Mouse (Mus musculus) gastrocnemius, postnatal 10 days (tissue): Measurements from ENCODE around the gene Zmynd8. TPM values are rescaled to one million over a fixed set of nuclear protein-coding genes. Genes with fewer than 3 reads are reported as not detected.
A peak's percentile ranks its signal among the peaks of the same experiment; 100 is the strongest.

Experiments
- DNase-seq: peaks from one replicate; pipeline ENCODE4 v3.0.0; 2021; ENCODE audit warnings: mixed read lengths
- total RNA-seq, 2 experiments: library from RNA; stranded (reverse); gene quantifications; 2 replicates each; pipeline ENCODE4 v1.2.3; 2021

The Zmynd8 gene
- total RNA-seq, 2 experiments from 2014 or later: 29.6 to 30.4 TPM

DNA sequence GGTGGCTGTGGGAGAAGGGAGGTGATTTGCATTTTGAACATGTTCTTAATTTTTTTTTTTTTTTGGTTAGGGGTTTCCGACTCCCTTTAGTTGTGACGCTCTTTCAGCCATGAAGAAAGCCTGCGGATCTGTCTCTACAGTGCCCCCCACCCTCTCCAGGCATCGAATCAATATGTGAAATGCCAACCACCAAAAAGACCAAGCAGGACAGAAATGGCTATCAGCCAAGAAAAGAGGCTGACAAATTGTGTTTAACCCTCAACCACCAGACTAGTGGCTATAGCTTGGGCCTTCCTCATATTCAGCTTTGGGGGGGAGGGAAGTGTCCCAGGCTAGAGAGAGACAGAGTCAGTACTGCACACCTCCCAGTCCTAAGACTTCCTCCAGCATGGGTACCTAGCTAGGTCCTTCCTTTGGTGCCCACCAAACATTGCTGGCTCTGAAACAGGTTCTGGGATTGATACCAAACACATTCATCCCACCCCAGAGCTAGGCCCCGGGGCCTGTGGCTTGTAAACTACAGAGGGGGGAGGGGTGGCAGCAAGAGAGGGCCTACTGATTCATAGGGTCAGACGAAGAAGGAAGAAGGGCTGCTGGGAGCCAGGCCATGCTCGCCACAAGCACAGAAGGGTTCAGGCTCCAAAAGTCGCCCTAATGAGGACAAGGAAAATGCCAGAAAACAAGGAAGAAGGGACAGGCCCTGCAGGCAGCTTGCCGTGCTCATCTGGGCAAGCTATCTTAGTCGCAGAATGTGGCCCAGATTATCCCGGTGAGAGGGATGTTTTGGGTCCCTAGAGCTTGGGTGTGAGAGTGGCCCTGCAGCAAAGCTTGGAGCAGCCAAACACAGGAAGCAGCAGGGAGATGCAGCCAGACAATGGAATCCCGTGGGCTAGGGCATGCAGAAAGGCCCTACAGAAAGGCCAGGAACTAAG lies 40.1 kb downstream of the Zmynd8 start:
- DNase-seq: no peak

DNA sequence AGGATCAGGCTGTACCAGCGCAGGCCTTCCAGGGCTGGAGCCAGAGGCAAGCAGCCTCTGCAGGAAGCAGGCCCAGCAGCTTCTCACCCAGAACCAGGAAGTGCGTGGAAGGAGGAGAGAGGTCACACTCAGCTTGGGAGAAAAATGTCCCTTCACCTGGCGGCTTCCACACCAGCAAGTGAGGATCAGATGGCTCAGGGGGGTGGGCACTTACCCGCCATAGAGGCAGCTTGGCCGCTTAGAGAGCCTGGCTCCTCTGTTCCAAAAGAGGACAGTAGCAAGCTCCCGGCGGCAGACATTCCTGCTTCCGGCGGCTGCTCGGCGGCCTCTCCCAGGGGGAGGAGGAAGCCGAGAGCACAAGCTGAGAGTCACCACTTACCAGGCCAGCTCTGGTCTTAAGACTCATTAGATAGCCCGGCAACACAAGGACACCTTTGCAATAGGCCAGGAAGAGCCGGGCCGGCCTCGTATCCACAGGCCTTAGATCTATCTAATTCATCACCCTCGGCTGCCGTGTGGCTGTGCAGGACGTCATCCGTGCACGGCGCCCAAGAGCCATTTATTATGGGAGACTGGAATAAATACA lies 40.9 kb downstream of the Zmynd8 start:
- peak; percentile 59 for DNase-seq

DNA sequence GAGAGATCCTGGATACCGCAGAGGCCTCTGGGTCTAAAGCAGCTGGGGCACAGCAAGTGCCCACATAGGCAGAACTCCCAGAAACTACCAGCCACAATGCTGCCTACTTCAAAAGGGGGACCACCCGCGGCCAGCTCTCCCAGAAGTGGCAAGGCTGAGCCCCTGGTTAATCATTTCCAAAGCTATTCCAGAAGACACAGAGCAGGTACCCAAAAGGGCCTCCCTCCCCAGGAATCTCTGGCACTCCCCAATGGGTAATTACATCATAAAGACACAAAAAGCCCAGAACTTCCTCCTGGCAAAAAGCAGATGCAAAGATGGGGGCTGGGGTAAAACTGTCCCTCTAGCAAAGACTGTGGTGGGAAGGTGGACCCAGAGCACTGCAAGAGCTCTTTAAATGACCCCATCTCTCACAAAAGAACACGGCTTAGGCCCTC lies 41.4 kb downstream of the Zmynd8 start:
- no peak for DNase-seq

DNA sequence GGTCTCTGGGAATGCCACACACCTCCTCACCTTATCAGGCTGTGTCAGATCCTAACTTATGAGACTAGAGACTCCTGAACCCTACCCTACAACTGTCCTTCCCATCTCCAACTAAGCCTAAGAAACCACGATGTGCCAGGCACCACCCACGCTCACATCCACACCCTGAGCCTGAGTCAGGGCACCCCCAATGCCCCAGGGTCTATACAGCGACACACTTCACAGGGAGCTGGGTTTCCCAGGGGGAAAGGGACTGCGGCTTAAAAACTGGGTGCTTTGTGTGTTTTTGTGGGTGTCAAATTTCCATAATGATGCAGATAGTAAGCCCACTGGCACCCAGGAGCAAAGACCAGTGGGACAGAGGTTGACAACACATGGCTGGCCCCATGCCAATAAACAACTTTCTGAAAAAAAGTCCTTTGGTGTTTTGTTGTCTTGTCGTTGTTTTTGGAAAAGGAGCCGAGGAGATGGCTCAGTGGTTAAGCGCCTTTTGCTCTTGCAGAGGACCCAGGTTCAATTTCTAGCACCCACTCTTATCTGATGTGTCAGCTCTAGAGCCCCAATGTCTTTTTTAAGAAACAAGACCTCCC lies 42.1 kb downstream of the Zmynd8 start:
- DNase-seq: no peak

DNA sequence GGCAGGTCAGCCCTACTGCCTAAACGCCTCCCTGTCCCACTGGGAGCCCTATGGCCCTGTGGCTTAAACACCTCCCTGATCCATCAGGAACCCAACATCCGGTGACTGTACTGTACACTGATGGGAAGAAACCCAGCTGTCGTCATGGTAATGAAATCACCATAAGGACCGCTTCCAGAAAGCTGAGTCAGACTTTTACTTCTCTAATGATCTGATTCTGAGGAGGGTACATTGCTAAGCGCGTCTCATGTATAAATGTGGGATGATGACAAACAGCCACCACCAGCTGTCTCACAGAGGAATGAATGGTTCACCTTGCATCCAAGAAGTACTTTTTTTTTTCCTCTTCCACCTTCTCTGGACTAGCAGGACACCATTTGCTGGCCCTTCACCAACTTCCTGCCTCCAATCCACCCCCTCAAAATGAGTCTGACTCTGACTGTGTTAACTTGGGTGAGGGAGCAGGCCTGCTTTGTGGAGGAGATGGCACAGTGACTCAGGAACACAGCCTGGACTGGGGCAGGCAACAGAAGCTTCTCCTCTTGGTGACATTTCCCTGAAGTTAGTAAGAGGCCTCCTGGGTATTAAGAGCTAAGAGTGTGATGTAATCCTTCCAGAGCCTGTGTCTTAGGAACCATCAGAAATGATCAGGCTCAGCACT lies 43.0 kb downstream of the Zmynd8 start:
- no peak for DNase-seq

DNA sequence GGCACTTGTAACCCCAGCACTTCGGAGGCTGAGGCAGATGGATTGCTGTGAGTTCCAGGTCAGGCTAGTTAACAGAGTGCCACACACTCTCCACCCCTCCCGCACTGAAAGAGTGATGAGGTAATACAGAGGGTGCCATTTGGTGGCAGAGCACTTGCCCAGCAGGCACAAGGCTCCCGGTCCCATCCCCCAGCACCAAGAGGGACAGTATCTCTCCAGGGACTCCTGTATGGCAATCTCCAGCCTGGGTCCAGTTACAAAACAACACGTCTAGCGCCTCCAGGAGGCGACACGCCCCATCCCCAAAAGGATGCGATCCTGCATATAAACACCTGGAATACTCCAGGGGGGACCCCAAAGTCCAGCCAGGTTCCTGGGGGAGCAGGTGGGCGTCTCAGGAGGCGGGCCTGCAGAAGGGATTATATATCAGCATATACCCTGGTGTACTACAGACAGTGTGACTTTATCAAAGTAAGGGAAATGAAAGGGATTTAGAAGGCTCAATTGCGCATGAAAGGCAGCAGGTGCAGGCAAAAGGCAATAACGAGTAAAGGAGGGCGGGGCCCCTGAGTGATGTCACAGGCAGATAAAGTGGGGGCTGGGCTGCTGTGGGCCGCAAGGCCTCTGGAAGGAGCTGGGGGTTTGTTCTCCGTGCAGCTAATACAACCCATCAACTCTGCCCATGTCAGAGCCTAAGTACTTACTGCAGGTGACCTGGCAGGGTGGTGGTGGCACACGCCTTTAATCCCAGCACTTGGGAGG lies 44.4 kb downstream of the Zmynd8 start:
- no peak for DNase-seq

DNA sequence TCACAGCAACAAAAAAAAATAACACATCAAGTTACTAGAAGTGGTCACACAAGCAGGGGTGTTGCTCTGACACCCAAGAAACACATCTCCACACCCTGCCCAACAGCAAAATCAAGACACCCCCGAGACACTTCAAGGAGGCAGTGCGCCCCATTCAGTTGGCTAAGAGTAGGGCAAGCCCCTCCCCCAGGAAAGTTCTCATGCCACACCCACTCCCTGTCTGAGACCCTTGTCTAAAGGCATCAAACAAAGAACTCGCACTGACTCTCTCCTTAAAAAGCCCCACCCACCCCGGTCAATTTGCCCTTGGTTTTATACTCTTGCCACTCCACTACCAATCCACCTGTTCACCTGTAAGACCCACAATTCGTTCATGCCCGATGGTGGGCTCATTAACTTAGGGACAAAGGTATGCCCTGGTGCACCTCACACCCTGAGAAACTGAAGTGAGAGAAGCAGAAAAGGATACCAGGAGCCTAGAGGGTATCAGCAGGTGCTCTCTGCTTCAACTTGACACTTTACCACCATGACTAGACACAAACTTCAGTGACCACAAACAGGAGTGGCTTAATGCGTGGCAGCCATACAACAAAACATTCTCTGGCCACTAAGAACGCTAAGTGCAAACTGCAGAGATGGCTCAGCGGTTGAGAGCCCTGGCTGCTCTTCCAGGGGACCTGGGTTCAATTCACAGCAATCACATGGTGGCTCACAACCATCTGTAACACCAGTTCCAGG lies 45.8 kb downstream of the Zmynd8 start:
- no peak for DNase-seq

DNA sequence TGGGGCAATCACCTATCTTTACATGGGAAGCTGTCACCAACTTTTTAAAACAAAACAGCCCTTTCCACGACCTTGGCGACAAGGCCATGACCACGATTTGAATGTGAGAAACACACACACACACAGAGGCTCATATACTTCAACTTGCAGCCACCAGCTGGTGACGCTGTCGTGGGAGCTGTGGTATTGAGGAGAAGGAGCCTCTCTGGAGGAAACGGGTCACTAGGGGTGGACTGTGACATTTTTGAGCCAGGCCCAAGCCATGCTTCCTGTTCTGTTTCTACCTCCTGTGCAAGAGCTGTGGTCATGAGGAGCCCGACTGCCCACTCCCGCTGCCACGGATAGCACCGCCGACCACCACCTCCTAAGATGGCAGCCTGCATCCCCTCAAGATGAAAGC lies 46.4 kb downstream of the Zmynd8 start:
- no peak for DNase-seq

DNA sequence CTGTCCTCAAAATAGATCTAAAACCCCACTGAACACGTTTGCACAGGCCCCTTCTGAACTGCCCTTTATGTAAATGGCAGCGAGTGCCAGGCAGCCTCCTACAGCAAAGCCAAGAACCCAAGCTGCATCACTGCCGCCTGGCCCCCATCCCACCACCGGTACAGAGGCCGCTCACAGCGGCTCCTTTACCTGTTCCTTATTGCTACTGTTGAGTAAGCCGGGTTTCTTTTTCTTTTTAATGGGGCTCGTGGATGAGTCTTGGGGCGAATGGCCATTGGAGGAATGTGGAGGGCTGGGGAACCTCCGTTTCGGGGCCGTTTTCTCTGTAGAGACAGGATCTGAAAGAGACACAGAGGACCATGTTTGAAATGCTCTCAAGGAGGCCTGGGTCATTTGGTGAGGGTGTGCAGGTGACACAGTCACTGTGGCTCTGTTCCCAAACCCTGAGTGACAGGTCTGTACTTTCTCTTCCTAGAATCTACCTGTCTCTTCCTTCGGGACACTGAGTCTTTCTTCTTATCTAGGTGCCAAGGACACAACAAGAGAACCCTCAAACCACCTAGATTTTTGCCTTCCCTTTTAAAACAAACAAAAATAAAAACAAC lies 46.9 kb downstream of the Zmynd8 start:
- DNase-seq: no peak

DNA sequence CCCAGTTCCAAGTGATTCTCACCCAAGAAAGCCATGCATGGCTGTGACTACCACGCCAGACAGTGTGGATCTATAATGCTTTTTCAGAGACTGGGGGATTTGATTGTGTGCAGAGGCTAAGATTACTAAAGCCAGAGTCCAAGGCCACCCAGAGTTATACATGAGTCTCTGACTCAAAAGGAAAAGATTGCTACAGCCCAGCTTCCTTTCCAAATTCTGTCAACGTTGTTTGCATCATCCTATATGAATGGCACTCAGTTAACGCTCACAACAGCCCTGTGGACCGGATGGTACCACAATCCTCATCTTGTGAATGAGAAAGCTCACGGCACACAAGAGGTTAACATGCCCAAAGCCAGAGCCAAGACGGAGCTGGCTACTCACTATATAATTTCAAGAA lies 48.0 kb downstream of the Zmynd8 start:
- DNase-seq: no peak

DNA sequence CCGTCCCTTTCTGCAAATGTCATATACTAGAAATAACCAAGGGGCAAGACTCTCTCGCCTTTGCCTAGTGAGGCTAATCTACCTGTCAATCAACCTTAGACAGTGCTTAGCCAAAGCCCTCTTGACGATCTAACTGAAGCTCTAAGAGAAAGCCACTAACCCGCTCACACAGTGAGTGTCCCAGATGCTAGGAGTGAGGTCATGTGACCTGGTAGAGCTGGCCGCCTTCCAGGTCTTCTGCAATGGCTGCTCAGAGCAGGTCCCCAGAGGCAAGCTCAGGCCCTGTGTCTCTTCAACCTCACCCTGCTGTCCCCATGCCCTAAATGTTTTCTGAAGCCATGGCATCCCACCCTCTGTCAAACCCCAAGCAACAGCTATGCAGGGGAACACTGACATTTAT lies 49.7 kb downstream of the Zmynd8 start:
- peak; percentile 70 for DNase-seq

DNA sequence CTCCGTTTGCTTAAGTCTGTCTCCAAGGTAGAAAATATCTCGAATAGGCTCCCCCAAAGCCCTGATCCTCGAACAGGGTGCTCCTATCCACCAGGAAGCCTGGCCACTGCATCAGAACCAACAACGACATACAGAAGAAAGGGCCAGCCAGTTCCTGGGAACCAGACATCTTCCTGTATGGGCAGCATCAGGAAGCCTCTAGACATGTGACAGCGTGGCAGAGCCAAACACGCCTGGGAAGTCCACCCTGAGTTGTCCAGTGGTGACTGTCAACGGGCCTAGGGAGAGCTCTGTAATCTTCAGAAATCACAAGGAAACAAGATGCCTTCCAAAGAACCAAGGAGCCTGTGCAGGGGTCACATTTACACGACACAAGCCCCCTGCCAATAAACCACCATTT lies 52.0 kb downstream of the Zmynd8 start:
- no peak for DNase-seq

DNA sequence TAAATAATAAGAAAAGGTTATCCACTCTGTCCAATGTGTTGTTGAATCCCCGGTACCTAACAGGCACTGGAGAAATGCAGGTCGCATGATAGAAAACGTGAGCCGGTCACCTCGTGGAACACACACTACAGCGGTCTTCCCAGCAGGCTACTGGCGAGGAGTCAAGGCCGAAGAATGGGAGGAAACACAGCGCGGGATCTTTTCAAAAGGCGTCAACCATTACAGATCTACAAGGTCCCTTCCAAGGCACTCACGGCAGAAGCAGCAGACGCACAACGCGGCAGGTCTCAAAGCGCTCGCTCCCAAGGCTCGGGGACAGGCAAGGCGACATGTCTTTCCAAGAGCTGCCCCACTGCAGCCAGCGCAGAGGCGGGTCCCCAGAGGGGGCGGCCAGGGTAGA lies 53.3 kb downstream of the Zmynd8 start:
- no peak for DNase-seq

DNA sequence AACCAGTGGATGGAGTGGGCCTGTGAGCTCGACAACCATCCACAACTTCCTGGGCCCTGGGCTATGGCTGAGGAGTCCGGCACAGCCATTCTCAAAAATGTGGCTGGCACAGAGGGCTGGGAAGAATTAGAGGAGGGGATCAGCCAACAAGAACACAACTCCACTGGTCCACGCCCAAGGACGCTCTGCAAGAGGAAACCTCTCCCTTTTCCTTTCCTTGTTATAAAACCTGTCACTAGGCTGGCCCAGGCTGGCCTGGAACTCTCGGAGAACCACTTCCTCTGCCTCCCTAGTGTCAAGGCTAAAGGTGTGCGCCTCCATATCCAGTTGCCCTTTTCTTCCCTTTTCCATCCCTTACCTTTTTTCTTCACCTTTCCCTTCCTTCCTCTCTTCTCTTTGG lies 55.5 kb downstream of the Zmynd8 start:
- DNase-seq: no peak

DNA sequence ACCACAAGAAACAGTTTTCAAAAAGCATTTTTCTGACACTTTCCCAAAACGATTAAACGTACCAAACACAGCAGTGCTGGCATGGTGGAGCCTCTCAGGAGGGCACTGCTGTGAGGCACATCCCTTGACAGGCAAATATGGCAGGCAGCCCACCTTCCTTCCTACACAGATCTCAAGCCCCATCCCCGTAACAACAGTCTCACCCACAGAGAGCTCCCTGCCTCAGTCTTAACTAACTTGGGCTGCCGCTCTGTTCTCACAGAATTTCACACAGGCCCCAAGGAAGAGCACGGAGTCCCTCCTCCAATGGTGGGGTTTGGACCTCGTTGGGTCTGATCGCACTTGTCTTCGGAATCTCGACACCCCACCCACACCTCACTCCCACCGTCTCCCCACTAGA lies 56.6 kb downstream of the Zmynd8 start:
- DNase-seq: no peak

DNA sequence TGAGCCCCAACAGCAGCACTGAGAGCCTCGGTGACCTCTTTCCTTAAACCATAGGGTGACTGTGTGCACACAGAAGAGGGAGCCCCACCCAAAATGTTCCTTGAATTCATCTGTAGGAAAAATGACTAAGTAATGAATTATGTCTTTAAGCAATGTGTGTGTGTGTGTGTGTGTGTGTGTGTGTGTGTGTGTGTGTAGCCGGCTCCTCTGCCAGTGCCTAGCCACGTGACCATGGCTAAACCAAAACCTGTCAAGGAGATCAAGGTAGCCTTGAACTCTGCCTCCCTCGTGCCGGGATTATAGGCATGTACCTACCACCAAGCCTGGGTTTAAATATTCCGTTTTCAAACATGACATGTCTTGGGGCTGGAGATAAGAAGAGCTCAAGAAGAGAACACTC lies 57.0 kb downstream of the Zmynd8 start:
- no peak for DNase-seq

DNA sequence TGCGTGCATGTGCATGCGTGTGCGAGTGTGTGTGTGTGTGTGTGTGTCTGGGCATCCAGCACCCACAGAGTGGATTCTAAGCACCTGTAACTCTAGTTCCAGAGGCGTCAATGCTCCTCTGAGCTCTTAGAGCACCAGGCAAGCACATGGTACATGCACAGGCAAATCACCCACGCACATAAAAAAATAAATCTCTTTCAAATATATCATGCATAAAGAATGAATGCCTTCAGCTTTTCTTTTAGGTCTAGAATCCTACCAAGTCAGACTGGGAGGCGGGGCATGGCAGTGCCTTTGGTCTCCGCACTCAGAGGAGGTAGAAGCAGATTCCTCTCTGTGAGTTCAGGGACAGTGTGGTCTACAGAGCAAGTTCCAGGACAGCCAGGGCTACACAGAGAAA lies 58.0 kb downstream of the Zmynd8 start:
- no peak for DNase-seq

DNA sequence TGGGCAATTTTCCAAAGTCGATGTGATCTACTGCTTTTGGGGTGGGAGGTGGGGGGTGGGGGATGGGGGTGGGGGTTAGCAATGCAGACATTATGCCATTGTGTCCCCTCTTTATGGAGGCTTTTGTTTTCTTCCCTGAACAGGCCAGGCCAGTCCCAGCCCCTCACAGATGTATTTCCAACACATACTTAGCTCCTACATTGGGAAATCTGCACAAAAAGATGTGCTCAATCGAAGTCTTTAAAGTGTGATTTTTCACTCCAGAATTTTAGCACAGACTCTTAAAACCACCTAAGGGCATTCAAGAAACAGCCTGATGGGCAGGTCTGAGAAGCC lies 59.5 kb downstream of the Zmynd8 start:
- no peak for DNase-seq

DNA sequence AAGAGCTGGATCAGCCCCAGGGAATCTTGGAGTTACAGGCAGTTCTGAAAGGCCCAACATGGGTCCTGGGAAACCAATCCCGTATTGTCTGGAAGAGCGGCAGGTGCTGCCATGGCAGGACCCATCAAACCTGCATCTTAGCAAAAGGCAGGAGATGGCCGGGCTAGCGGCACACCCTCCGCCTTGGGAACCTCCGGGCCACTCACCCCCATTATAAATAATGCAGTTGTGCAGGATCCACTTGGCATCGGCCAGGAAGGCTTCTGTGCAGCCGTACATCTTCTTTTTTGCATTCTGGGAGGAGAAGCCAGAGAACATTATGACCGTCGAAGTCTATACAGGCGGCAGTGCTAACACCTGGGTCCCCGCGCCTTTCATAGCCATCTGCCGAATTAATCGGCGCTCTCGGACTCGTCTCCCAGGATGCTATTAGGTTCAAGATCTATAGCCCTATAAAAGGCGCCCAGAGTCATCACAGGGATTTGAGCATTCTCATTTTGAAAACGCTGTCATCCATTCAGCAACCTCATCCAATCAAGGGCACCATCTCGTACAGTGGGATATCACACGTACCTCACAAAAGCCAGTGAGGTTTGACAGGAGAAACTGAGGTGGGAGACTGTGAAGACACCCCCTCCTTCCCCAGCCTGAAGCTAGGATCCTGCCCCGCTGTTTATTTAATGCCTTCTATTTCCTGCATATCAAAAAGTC lies 60.1 kb downstream of the Zmynd8 start:
- no peak for DNase-seq

DNA sequence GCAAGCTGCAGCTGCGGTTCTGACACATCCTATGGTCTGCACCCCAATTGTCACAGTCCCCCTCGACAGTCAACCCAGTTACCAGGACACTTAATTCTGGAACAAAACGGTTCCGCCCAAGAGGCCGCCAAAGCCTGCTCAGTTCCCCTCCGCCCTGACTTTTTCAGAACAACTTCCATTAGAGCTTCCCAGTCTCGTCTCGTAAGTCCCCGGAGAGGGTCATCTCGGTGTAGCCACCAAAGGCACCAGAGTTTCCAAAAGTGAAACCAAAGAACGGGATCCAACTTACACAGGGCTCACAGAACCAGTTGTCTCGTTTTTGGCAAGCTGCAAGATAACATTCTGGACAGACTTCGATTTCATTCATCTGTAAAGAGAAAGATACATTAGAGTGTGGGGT lies 64.2 kb downstream of the Zmynd8 start:
- no peak for DNase-seq

DNA sequence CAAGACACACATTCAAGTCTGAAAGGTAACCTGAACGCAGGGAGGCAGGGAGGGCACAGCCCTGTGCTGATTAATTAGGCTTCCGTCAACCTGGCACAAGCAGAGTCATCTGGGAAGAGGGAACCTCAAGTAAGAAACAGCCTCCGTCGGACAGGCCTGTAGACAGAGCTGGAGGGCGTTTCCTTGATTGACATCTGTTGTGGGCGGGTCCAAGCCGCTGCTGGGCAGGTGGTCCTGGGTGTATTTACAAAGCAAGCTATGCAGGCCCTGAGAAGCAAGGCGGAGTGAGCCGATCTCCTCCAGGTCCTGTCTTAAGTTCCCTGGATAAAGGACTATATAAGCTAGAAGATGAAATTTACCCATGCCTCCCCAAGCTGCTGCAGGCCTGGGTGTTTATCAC lies 65.3 kb downstream of the Zmynd8 start:
- DNase-seq: no peak
